Mouse (Mus musculus) neural tube, embryonic 10.5 days (tissue): ENCODE results near the gene Pcgf1.

ENCODE experiments used
- DNase-seq: peaks from one replicate; pipeline ENCODE4 v3.0.0-alpha.2; 2017; ENCODE audit warnings: low spot score; ENCODE audit errors: extremely low spot score

Pcgf1 gene

DNA sequence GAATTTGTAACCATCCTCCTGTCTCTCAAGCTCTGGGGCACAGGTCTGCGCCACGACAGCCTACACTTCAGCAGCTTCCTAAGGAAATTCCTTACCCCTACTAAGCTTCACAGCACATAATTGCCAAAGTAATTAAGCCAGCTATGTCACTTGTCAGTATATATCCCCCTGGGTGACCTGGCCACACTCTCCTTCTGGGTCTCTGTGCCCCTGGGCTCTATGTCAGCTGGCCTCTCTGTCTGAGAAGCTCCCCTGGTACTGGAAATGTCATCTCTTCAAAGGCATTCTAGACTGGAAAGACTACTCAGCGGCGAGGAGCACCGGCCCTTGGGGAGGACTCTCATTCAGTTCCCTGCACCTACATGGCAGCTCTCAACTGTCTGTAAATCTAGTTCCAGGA is 45.3 kb downstream of the Pcgf1 start:
- DNase-seq = no peak

GRCm38 (mm10) chr6:83124851-83125312 is 47.2 kb downstream of the Pcgf1 start:
- peak; percentile 94 for DNase-seq

GRCm38 (mm10) chr6:83125331-83125730 is 47.7 kb downstream of the Pcgf1 start, which contains the start of gene Ino80b:
Gene Ino80b (minus strand): TSS chr6:83125431.
- DNase-seq = no peak

GRCm38 (mm10) chr6:83127419-83127818 is 49.8 kb downstream of the Pcgf1 start:
- no peak for DNase-seq
